Mouse (Mus musculus): ENCODE data around the gene Gm9513. TPM values are rescaled to one million over a fixed set of nuclear protein-coding genes. Genes with fewer than 3 reads are reported as not detected.
A peak's percentile ranks its signal among the peaks of the same experiment; 100 is the strongest.

The Gm9513 gene
- total RNA-seq (2017) = not detected in 2 replicates

GRCm38 (mm10) chr9:36475338-36475737, at the start of gene Gm9513:
Gene Gm9513 (plus strand): TSS chr9:36475638.
- ATAC-seq (replicated peaks; ENCODE audit: low read depth, poor library complexity, severe bottlenecking) = no peak

GRCm38 (mm10) chr9:36431584-36431983, 43.9 kb upstream of the Gm9513 start, which contains the start of gene Gm7257:
Gene Gm7257 (plus strand): TSS chr9:36431884.
- no peak for ATAC-seq (replicated peaks; ENCODE audit: low read depth, poor library complexity, severe bottlenecking)

DNA sequence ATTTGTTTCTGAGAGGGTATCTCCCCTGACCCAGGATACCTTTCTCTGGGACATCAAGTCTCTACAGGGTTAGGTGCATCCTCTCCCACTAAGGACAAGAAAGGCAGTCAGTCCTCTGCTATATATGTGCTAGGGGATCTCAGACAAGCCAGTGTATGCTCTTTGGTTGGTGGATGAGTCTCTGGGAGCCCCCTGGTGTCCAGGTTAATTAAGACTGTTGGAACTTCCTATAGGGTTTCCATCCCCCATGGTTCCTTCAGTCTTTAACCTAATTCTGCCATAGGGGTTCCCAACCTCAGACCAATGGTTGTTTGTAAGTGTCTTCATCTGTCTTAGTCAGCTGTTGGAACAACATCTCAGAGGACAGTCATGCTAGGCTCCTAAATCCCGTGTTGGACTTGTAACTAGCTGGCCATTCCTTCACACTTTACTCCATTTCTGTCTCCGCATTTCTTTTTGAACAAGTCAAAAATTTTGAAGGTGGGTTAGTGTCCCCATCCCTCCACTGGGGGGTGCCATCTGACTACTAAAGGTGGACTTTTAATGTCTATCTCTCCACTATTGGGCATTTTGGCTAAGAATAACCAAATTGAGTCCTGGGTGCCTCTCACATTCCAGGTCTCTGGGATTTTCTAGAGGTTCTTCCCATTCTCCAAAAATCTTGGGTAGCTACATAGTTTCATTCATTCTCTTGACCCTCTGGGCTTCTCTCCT, 40.2 kb upstream of the Gm9513 start:
- 0 out of 2 replicates have a peak, but pooled peaks have one; percentile 15 for ATAC-seq (replicated peaks; ENCODE audit: low read depth, poor library complexity, severe bottlenecking)

DNA sequence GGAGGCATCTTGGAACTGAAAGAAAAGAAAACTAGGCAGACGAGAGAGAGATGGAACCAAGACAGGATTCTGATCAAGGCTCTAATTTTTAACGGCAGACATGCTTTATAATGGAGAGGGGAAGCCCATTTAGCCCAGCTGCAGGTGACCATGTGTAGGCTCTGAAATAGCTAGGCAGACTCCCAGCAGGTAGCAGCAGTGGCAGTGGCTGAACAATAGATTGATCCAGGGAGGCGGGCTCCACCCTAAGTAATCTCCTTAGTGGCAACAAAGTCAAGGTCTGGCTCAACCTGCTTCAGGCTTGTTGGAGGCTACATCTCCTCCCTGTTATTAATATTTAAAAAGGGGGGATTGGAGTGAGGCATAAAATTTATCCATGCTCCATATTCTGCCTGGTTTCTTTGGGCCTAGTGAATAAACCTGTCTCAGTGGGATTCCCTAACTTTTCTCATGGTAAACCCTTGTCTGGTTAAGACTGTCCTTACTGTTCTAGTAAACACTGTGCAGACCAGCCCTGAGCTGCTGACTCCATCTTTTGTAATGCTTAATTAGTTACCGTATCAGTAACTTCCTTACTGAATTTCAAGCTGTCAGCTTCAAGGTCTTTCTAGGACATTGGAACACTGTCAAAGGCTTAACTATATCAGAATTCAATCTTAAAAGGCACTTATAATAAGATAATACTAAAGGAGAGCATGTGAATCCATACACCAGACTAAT, 19.2 kb downstream of the Gm9513 start:
- ATAC-seq (replicated peaks; ENCODE audit: low read depth, poor library complexity, severe bottlenecking) = no peak

DNA sequence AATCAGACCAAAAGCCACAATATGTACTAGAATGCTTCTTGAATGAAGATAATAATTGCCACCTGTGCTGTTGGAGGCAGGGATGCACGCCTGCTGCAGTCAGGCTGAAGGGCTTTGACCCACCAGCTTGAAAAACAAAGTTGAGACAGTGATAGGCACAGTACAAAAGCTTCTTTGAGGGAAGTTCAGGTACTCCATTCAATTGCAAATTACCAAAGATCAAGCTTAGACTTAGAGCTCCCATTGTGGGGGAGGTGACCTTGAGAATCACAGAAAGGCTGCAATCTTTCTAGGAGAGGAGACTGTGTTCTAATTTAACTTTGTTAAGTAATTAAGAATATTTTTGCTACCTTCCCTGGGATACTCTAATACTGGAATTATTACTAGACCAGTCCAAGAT, 20.4 kb downstream of the Gm9513 start:
- no peak for ATAC-seq (replicated peaks; ENCODE audit: low read depth, poor library complexity, severe bottlenecking)

- ATAC-seq (replicated peaks; ENCODE audit: low read depth, poor library complexity, severe bottlenecking) = no peak
Observed at GRCm38 (mm10) chr9:36504211-36504610, 28.8 kb downstream of the Gm9513 start.

Other genes with a start within 250 kb of the Gm9513 start
- gene Gm7257, start 43.8 kb upstream of the Gm9513 start, total RNA-seq (2017) = not detected in 2 replicates
- not detected in 2 replicates for gene Gm5615, start 66.3 kb downstream of the Gm9513 start, total RNA-seq (2017)
- not detected in 2 replicates for gene Gm17689, start 107.0 kb downstream of the Gm9513 start, total RNA-seq (2017)
- gene A630095E13Rik, start 167.7 kb downstream of the Gm9513 start, total RNA-seq (2017) = not detected in 2 replicates
- not detected in 2 replicates for gene Acrv1, start 217.6 kb downstream of the Gm9513 start, total RNA-seq (2017)

Data from common myeloid progenitor, adult 5-6 weeks (primary cell).